Mouse (Mus musculus) erythroblast, embryonic 14.5 days (primary cell): ENCODE results near the gene Prkag1.

ENCODE experiments used
- GATA1 ChIP-seq: IDR thresholded peaks from 2 replicates; pipeline ENCODE4 v1.6.1; 2012; ENCODE audit warnings: low read length, inconsistent platforms, mixed read lengths
- TAL1 ChIP-seq: IDR thresholded peaks from 3 replicates; pipeline ENCODE4 v1.6.1; 2012; ENCODE audit warnings: low read length, inconsistent platforms, mixed read lengths

GRCm38 (mm10) chr15:98793141-98793698, 38.1 kb downstream of the Prkag1 start:
- TF ChIP-seq TAL1 (no peak), GATA1 (no peak)
